Mouse (Mus musculus): ENCODE measurements around the gene Fmnl2. TPM values are rescaled to one million over a fixed set of nuclear protein-coding genes. Genes with fewer than 3 reads are reported as not detected.

The Fmnl2 gene
- polyA plus RNA-seq, 1 experiment from 2014 or later, result 21.3 TPM

- no peaks in the 10 kb centered on the region for H3K9me3 ChIP-seq (replicated peaks; ENCODE audit: control insufficient read depth, low read length)
- DNase-seq (ENCODE audit: low spot score), result peak; percentile 66
- peak overlapping the region; percentile 44; the same call in 1 of the 2 replicates for H3K27ac ChIP-seq (ENCODE audit: low read depth, low read length)
- no peak overlapping the region for H3K4me2 ChIP-seq (ENCODE audit: low read length)
- H3K9ac ChIP-seq (ENCODE audit: low read length), result no peak overlapping the region
- no peak overlapping the region for H3K4me3 ChIP-seq (ENCODE audit: low read depth, low read length)
- peaks cover 5% of the 10 kb centered on the region for H3K4me1 ChIP-seq (ENCODE audit: control insufficient read depth, insufficient read depth, low read length)
- 32% methylated on average over 5 of the region's 5 CpGs for WGBS
- ATAC-seq, result peak; percentile 78
- H3K36me3 ChIP-seq (ENCODE audit: control insufficient read depth, insufficient read depth, low read length), result no peaks in the 10 kb centered on the region
- no peaks in the 10 kb centered on the region for H3K27me3 ChIP-seq (replicated peaks; ENCODE audit: control insufficient read depth, insufficient read depth, low read length)
These were observed 224.8 kb downstream of the Fmnl2 start for GRCm38 (mm10) chr2:53082501-53082900.

- DNase-seq (ENCODE audit: low spot score) (peak; percentile 44), ATAC-seq (no peak)
- Histone ChIP-seq H3K27ac (ENCODE audit: low read depth, low read length) (no peak overlapping the region), H3K36me3 (ENCODE audit: control insufficient read depth, insufficient read depth, low read length) (no peaks in the 10 kb centered on the region), H3K27me3 (replicated peaks; ENCODE audit: control insufficient read depth, insufficient read depth, low read length) (no peaks in the 10 kb centered on the region), H3K4me1 (ENCODE audit: control insufficient read depth, insufficient read depth, low read length) (peaks cover 5% of the 10 kb centered on the region), H3K4me3 (ENCODE audit: low read depth, low read length) (no peak overlapping the region), H3K9ac (ENCODE audit: low read length) (no peak overlapping the region), H3K9me3 (replicated peaks; ENCODE audit: control insufficient read depth, low read length) (no peaks in the 10 kb centered on the region), H3K4me2 (ENCODE audit: low read length) (no peak overlapping the region)
- WGBS, result 33% methylated on average over 1 of the region's 1 CpGs
These were observed 225.6 kb downstream of the Fmnl2 start for GRCm38 (mm10) chr2:53083241-53083640.

GRCm38 (mm10) chr2:53085617-53086202 is 228.1 kb downstream of the Fmnl2 start:
- H3K36me3 ChIP-seq (ENCODE audit: control insufficient read depth, insufficient read depth, low read length), result no peaks in the 10 kb centered on the region
- H3K27me3 ChIP-seq (replicated peaks; ENCODE audit: control insufficient read depth, insufficient read depth, low read length), result no peaks in the 10 kb centered on the region
- H3K4me3 ChIP-seq (ENCODE audit: low read depth, low read length), result no peak overlapping the region
- H3K9me3 ChIP-seq (replicated peaks; ENCODE audit: control insufficient read depth, low read length), result no peaks in the 10 kb centered on the region
- WGBS, result 63% methylated on average over 9 of the region's 9 CpGs
- ATAC-seq (no peak), DNase-seq (ENCODE audit: low spot score) (peak; percentile 64)
- H3K4me1 ChIP-seq (ENCODE audit: control insufficient read depth, insufficient read depth, low read length), result peaks cover 5% of the 10 kb centered on the region
- no peak overlapping the region for H3K4me2 ChIP-seq (ENCODE audit: low read length)
- no peak overlapping the region for H3K9ac ChIP-seq (ENCODE audit: low read length)
- no peak overlapping the region for H3K27ac ChIP-seq (ENCODE audit: low read depth, low read length)

- DNase-seq (ENCODE audit: low spot score), result no peak
- Histone ChIP-seq H3K27ac (ENCODE audit: low read depth, low read length) (no peak overlapping the region), H3K4me2 (ENCODE audit: low read length) (no peak overlapping the region), H3K4me1 (ENCODE audit: control insufficient read depth, insufficient read depth, low read length) (no peaks in the 10 kb centered on the region), H3K9ac (ENCODE audit: low read length) (no peak overlapping the region), H3K9me3 (replicated peaks; ENCODE audit: control insufficient read depth, low read length) (no peaks in the 10 kb centered on the region), H3K27me3 (replicated peaks; ENCODE audit: control insufficient read depth, insufficient read depth, low read length) (no peaks in the 10 kb centered on the region), H3K4me3 (ENCODE audit: low read depth, low read length) (no peak overlapping the region), H3K36me3 (ENCODE audit: control insufficient read depth, insufficient read depth, low read length) (no peaks in the 10 kb centered on the region)
- WGBS, result 87% methylated on average over 3 of the region's 3 CpGs
- ATAC-seq, result no peak
These were observed 231.1 kb downstream of the Fmnl2 start for GRCm38 (mm10) chr2:53088744-53089143.

- H3K4me3 ChIP-seq (ENCODE audit: low read depth, low read length), result no peak overlapping the region
- H3K27me3 ChIP-seq (replicated peaks; ENCODE audit: control insufficient read depth, insufficient read depth, low read length), result no peaks in the 10 kb centered on the region
- 94% methylated on average over 9 of the region's 9 CpGs for WGBS
- no peak for ATAC-seq
- no peak overlapping the region for H3K27ac ChIP-seq (ENCODE audit: low read depth, low read length)
- no peaks in the 10 kb centered on the region for H3K9me3 ChIP-seq (replicated peaks; ENCODE audit: control insufficient read depth, low read length)
- no peak overlapping the region for H3K4me2 ChIP-seq (ENCODE audit: low read length)
- 0 out of 2 replicates have a peak, but pooled peaks cover 3% of the 10 kb centered on the region for H3K36me3 ChIP-seq (ENCODE audit: control insufficient read depth, insufficient read depth, low read length)
- no peak for DNase-seq (ENCODE audit: low spot score)
- H3K9ac ChIP-seq (ENCODE audit: low read length), result no peak overlapping the region
- H3K4me1 ChIP-seq (ENCODE audit: control insufficient read depth, insufficient read depth, low read length), result no peaks in the 10 kb centered on the region
These were observed 237.4 kb downstream of the Fmnl2 start for GRCm38 (mm10) chr2:53095031-53095430.

GRCm38 (mm10) chr2:53095489-53095888 is 237.8 kb downstream of the Fmnl2 start:
- ATAC-seq, result no peak
- WGBS, result 94% methylated on average over 3 of the region's 3 CpGs

GRCm38 (mm10) chr2:53100093-53100492 is 242.4 kb downstream of the Fmnl2 start:
- peaks cover 23% of the 10 kb centered on the region for H3K36me3 ChIP-seq (ENCODE audit: control insufficient read depth, insufficient read depth, low read length)
- ATAC-seq (peak; percentile 82), DNase-seq (ENCODE audit: low spot score) (peak; percentile 57)
- H3K4me2 ChIP-seq (ENCODE audit: low read length), result no peak overlapping the region
- no peaks in the 10 kb centered on the region for H3K27me3 ChIP-seq (replicated peaks; ENCODE audit: control insufficient read depth, insufficient read depth, low read length)
- no peaks in the 10 kb centered on the region for H3K4me1 ChIP-seq (ENCODE audit: control insufficient read depth, insufficient read depth, low read length)
- H3K4me3 ChIP-seq (ENCODE audit: low read depth, low read length), result no peak overlapping the region
- H3K27ac ChIP-seq (ENCODE audit: low read depth, low read length), result no peak overlapping the region
- no peaks in the 10 kb centered on the region for H3K9me3 ChIP-seq (replicated peaks; ENCODE audit: control insufficient read depth, low read length)
- WGBS, result 48% methylated on average over 2 of the region's 2 CpGs
- no peak overlapping the region for H3K9ac ChIP-seq (ENCODE audit: low read length)

More at GRCm38 (mm10) chr2:53095489-53095888, 237.8 kb downstream of the Fmnl2 start:
- H3K4me3 ChIP-seq (ENCODE audit: low read depth, low read length), result no peak overlapping the region
- no peak for DNase-seq (ENCODE audit: low spot score)
- no peak overlapping the region for H3K9ac ChIP-seq (ENCODE audit: low read length)
- no peak overlapping the region for H3K4me2 ChIP-seq (ENCODE audit: low read length)
- H3K27me3 ChIP-seq (replicated peaks; ENCODE audit: control insufficient read depth, insufficient read depth, low read length), result no peaks in the 10 kb centered on the region
- 0 out of 2 replicates have a peak, but pooled peaks cover 3% of the 10 kb centered on the region for H3K36me3 ChIP-seq (ENCODE audit: control insufficient read depth, insufficient read depth, low read length)
- no peaks in the 10 kb centered on the region for H3K9me3 ChIP-seq (replicated peaks; ENCODE audit: control insufficient read depth, low read length)
- no peaks in the 10 kb centered on the region for H3K4me1 ChIP-seq (ENCODE audit: control insufficient read depth, insufficient read depth, low read length)
- no peak overlapping the region for H3K27ac ChIP-seq (ENCODE audit: low read depth, low read length)

- H3K27ac ChIP-seq (ENCODE audit: low read depth, low read length), result no peak overlapping the region
- no peaks in the 10 kb centered on the region for H3K4me1 ChIP-seq (ENCODE audit: control insufficient read depth, insufficient read depth, low read length)
- ATAC-seq (no peak), DNase-seq (ENCODE audit: low spot score) (no peak)
- H3K9ac ChIP-seq (ENCODE audit: low read length), result no peak overlapping the region
- H3K36me3 ChIP-seq (ENCODE audit: control insufficient read depth, insufficient read depth, low read length), result peaks cover 43% of the 10 kb centered on the region
- 91% methylated on average over 11 of the region's 11 CpGs for WGBS
- H3K4me3 ChIP-seq (ENCODE audit: low read depth, low read length), result no peak overlapping the region
- H3K4me2 ChIP-seq (ENCODE audit: low read length), result no peak overlapping the region
- H3K9me3 ChIP-seq (replicated peaks; ENCODE audit: control insufficient read depth, low read length), result no peaks in the 10 kb centered on the region
- H3K27me3 ChIP-seq (replicated peaks; ENCODE audit: control insufficient read depth, insufficient read depth, low read length), result no peaks in the 10 kb centered on the region
These were observed 244.5 kb downstream of the Fmnl2 start for GRCm38 (mm10) chr2:53101885-53102740.

- no peak overlapping the region for H3K4me2 ChIP-seq (ENCODE audit: low read length)
- no peaks in the 10 kb centered on the region for H3K9me3 ChIP-seq (replicated peaks; ENCODE audit: control insufficient read depth, low read length)
- no peak for DNase-seq (ENCODE audit: low spot score)
- H3K4me1 ChIP-seq (ENCODE audit: control insufficient read depth, insufficient read depth, low read length), result no peaks in the 10 kb centered on the region
- no peak overlapping the region for H3K4me3 ChIP-seq (ENCODE audit: low read depth, low read length)
- H3K27me3 ChIP-seq (replicated peaks; ENCODE audit: control insufficient read depth, insufficient read depth, low read length), result no peaks in the 10 kb centered on the region
- no peak overlapping the region for H3K9ac ChIP-seq (ENCODE audit: low read length)
- ATAC-seq, result no peak
- WGBS, result 100% methylated on average over 2 of the region's 2 CpGs
- H3K27ac ChIP-seq (ENCODE audit: low read depth, low read length), result no peak overlapping the region
- H3K36me3 ChIP-seq (ENCODE audit: control insufficient read depth, insufficient read depth, low read length), result peaks cover 51% of the 10 kb centered on the region
These were observed 245.2 kb downstream of the Fmnl2 start for GRCm38 (mm10) chr2:53102901-53103300.
